Mouse (Mus musculus) liver, postnatal 0 days (tissue): ENCODE measurements around the gene Ypel2.

Source experiments
- CTCF ChIP-seq: sonication (generic); IDR thresholded peaks from 2 replicates; pipeline ENCODE4 v1.5.1; 2016; ENCODE audit warnings: antibody characterized with exemption, low read depth
- EP300 ChIP-seq: IDR thresholded peaks from 2 replicates; pipeline ENCODE4 v1.6.1; 2016; ENCODE audit warnings: antibody characterized with exemption, low read depth, mild to moderate bottlenecking

DNA sequence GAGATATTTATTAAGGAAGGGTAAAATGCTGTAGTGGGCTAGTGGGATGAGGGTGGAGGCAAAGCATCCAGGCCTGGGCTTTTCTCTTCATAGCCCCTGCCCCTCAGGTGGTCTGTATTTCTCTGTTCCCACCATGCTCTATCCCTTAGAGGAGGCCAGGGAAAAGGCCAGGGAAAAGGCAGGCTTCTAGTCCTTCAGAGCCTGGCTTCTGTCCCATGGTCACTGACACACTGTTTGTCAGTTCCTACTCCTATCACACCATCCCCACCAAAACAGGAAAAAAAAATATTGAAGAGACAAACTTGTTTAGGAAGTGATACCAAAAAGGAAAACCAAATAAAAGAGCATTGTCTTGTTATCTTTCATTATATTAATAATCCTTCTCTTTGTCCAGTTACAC, 63.5 kb downstream of the Ypel2 start:
- TF ChIP-seq EP300 (no peak), CTCF (no peak)
